Mouse (Mus musculus) liver, postnatal 0 days (tissue): ENCODE measurements around the gene Ubb.

Experiments used
- CTCF ChIP-seq: sonication (generic); IDR thresholded peaks from 2 replicates; pipeline ENCODE4 v1.5.1; 2016; ENCODE audit warnings: antibody characterized with exemption, low read depth
- EP300 ChIP-seq: IDR thresholded peaks from 2 replicates; pipeline ENCODE4 v1.6.1; 2016; ENCODE audit warnings: antibody characterized with exemption, low read depth, mild to moderate bottlenecking

DNA sequence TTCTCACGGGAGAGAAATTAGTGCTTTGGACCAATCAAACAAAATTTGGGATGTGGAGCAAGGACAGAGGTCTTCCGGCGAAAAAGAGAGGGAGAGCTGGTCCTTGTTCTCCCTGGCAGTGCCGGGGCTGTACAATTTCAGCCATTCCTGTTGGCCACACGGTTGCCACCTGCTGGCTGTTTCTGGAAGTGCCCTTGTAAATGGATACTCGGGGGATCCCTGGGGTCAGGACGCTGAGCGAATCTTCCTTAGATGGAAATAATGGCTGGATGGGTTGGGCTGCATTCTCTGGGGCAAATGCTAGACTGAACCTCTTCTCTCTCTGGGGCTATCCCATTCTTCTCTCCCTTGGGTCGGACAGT lies 24.3 kb downstream of the Ubb start:
- TF ChIP-seq CTCF, result peak; percentile 98
- no peak for TF ChIP-seq EP300
